Mouse (Mus musculus): ENCODE results near the gene Fam126a.

The Fam126a gene

GRCm38 (mm10) chr5:23992876-23993552, 37.5 kb downstream of the Fam126a start:
- no peak for DNase-seq (ENCODE audit: low spot score in 2 of 2)

- no peak for DNase-seq (ENCODE audit: low spot score in 2 of 2)
Measured at GRCm38 (mm10) chr5:23990001-23990400, 40.5 kb downstream of the Fam126a start.

DNA sequence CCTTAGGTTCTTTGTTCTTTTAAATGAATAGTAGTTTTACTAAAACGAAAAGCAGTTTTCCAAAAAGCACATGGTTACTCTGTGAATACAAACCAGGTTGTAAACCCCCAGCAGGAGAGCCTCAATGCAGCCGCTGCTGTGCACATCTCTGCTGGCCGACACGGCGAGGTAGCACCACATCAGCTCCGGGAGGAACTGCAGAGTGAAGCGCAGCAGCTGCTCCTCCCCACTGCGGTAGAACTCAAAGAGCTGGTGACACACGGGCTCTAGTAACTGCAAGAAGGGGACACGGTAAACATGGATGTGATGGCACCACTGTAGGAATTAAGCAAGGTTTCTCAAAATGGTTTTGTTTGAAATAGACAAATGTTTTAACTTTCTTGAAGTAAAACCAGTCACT, 42.7 kb downstream of the Fam126a start:
- no peak for DNase-seq (ENCODE audit: low spot score in 2 of 2)

GRCm38 (mm10) chr5:23982081-23982480, 48.4 kb downstream of the Fam126a start:
- no peak for DNase-seq (ENCODE audit: low spot score in 2 of 2)

- DNase-seq (ENCODE audit: low spot score in 2 of 2), result no peak
Measured at GRCm38 (mm10) chr5:23978516-23978915, 52.0 kb downstream of the Fam126a start.

DNA sequence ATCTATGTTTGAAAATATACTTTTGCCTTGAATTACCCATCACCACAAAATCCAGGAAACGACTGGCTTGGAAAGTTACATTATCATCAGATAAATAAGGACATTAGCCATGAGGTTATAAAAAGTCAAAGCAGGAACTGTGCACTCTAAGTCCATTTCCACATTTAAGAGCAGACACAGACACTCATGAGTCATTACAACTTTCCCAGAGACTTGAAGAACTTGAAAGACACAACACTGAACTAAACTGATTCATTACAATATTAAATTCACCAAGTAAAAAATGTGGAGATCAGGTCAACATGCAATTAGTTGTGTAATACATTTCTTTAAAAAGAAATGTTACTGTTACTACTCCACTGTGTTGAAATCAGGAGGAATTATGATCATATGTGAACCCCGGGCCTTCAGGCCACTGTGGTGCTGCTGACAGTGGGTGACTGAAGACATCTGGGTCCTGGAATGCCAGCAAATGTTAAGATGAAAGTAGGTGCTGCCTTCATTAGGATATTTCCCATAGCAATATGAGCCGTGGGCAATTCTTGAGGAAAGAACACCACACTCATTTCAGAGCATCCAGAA, 55.4 kb downstream of the Fam126a start:
- no peak for DNase-seq (ENCODE audit: low spot score in 2 of 2)

GRCm38 (mm10) chr5:23967705-23968104, 62.8 kb downstream of the Fam126a start:
- no peak for DNase-seq (ENCODE audit: low spot score in 2 of 2)

GRCm38 (mm10) chr5:23964599-23965165, 65.8 kb downstream of the Fam126a start:
- no peak for DNase-seq (ENCODE audit: low spot score in 2 of 2)

DNA sequence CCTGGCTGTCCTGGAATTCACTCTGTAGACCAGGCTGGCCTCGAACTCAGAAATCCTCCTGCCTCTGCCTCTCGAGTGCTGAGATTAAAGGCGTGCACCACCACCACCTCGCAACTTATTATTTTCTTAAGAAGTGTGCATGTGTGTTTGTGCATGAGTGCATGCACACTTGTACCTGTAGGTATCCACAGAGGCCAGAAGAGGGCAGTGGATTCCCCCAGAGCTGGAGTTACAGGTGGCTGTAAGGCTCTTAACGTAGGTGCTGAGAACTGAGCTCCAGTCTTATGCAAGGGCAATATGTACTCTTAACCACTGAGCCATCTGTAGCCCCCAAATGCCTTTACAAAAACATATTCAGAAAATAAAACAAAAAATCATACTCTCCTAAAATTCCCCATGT, 77.4 kb downstream of the Fam126a start:
- no peak for DNase-seq (ENCODE audit: low spot score in 2 of 2)

DNA sequence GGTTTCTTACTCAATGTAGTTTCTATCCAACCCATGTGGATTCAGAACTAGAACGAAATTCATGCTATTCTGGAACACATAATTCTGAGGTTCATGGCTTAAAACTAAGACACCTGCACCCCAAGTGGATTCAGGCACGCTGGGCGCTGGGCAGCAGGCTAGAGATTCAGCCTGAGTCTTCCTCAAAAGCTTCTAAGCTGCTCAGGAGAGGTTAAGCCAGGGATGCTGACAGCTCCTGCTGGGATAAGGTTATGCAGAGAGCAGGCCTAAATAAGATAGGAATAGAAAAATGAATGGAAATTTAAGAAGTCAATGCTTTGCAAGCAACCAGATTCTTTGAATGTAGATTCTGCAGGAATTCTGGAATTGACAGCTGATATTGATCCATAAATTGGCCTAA, 82.4 kb downstream of the Fam126a start:
- DNase-seq (ENCODE audit: low spot score in 2 of 2), result no peak

DNA sequence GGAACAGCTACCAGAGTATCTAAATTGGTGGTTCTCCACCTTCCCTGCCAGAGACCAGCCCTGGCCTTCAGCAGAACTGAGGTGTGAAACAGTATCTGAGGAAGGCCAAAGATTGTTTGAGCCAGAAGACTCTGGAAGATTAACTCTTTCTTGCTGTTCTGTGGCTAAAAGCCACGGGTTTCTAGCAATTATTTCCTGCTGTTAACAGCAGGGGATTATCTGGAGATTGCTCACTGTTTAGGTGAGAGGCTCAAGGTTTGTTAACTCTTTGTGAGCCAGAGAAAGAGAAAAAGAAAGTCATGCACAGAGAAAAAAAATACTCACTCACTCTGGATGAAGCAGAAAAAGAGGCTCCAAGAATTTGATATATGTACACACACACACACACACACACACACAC, 85.4 kb downstream of the Fam126a start:
- no peak for DNase-seq (ENCODE audit: low spot score in 2 of 2)

DNA sequence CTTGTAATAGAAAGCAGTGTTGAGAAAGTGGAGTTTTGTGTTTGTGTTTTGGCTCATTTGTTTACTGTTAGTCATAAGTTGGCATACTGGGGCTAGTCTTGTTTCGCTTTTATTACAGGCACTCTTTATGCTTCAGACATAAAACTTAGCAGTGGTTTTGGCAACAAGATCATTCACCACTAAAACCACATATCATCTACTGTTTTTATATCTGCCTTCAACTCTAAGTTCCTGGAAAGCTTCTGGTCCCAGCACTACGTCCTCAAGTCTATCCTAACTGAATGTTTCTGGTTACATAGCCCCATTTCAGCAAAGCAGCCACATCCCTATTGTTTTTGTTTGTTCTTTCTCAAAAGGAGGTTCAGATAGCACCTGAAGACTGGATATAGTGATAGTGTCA, 87.0 kb downstream of the Fam126a start:
- DNase-seq (ENCODE audit: low spot score in 2 of 2), result no peak

DNA sequence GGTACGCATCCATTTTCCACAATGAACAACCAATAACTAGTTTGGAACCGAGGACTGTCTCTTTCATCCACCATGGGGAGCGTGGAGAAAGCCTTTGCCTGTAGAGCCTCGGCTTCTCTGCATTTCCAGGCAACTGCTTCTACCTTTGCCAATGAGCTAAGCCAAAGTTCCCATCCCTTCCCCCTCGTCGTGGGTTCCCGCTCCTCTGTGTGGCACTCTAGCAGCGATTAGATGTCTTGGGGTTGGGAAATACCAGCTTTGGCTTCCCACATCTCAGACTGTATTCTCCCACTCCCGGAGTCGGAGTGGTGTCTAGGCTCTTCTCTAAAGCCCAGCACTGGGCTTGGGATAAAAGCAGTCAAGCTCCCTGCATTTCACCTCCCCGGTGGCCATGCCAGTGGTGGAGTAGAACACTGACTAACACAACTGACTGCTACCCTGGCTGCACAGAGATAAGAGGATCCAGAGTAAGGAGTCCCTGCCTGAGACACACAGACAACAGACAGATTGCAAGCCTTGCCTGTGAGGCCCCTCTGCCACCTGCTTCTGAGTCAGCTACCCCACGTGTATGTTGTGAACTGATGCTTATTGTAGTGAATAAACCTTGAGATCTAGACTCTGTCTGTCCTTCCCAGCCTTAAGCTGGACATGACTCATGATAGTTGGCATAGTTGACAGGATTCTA, 106.9 kb downstream of the Fam126a start:
- no peak for DNase-seq (ENCODE audit: low spot score in 2 of 2)

DNA sequence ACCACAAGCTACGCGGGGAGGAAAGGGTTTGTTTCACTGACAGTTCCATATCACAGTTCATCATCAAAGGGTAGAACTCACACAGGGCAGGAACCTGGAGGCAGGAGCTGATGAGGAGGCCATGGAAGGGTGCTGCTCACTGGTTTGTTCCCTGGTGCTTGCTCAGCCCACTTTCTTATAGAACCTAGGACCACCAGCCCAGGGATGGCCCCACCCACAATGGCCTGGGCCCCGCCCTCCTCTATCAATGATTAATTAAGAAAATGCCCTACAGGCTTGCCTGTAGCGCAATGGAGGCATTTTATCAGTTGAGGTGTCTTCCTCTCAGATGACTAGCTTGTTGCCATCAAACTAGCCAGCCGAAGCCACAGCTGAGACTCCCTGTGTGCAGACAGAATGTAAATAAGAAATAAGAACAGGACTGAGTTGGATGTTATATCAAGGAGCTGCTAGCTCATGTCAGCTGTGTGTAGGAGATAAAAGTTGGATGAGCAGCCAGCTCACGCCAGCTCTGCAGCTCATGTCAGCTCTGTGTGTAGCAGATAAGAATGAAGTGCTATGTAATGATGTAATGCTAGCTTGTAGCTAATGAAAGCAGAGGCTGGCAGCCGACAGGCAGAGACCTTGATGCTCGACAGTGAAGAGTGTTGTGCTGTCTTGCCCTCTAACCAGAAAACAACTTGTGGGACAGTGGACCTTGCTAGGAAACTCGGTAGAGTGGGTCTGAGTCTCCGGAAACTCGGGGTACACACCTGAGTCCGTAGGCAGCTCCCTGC, 107.8 kb downstream of the Fam126a start:
- DNase-seq (ENCODE audit: low spot score in 2 of 2), result no peak

- no peak for DNase-seq (ENCODE audit: low spot score in 2 of 2)
Measured at GRCm38 (mm10) chr5:23921316-23921715, 109.2 kb downstream of the Fam126a start.

DNA sequence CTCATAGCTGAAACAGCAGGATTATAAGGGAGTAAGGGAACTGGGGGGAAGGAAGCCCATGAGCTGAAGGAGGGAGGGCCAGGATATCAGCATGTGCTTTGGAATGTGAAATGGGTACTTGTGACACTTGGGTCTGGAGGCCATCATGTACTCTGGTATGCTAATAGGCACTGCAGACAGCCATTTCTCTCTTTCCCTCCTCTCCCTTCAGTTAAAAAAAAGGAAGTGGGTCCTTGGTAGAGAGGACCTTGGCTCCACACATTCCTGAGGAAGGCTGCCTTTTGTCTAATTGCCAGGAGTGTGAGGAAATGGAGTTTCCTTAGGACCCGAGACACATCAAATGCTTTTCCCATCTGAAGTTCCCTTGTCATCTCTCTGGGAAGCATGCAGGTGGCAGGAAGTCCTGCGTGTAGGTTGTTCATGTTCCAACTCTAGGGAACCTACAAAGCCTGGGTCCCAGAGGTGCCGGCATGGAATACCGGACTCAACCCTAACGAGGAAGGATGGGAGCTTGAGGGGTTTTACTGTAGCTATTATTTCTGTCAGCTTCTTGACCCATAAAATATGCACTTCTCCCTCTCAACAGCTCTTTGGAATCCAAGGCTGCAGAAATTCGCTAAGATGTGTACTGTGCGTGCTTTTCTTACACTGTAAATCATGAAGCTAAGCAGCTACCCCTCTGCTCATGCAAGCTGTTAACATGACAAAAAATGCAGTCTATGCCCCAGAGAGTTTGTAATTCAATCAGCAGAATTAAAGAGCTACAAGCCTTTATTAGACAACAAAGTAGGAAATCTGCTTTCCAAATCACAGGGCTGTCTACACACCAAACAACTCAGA, 110.4 kb downstream of the Fam126a start:
- DNase-seq (ENCODE audit: low spot score in 2 of 2), result no peak

- DNase-seq (ENCODE audit: low spot score in 2 of 2), result no peak
Measured at GRCm38 (mm10) chr5:23917301-23917700, 113.2 kb downstream of the Fam126a start.

- DNase-seq (ENCODE audit: low spot score in 2 of 2), result no peak
Measured at GRCm38 (mm10) chr5:23911556-23911955, 118.9 kb downstream of the Fam126a start.

GRCm38 (mm10) chr5:23909256-23909655, 121.2 kb downstream of the Fam126a start:
- DNase-seq (ENCODE audit: low spot score in 2 of 2), result no peak

DNA sequence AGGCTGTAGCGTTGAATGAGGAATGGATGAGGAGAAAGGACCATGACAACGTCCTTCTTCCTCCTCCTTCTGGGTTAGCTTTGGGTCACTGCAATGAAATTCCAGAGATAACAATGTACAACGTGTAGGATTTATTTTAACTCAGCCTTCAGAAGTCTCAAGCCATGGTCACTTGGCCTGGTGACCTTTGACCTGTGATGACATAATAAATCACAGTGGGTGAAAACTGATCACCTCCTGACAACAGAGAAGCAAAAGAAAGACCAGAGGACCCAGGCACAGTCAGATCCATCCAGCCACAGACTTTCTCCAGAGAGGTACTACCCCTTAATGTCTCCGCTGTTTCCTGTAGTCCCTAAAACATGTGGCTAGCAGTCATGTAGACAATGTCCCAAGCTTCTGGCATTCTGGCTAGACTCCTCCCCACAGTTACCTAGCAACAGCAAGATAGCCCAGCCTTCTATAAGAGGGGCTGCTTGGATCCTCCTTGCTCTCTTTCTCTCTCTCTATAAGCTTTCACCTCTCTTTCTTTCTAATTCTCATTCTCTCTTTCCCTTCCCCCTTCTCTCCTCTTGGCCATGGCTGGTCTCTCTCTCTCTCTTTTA, 121.9 kb downstream of the Fam126a start:
- no peak for DNase-seq (ENCODE audit: low spot score in 2 of 2)

DNA sequence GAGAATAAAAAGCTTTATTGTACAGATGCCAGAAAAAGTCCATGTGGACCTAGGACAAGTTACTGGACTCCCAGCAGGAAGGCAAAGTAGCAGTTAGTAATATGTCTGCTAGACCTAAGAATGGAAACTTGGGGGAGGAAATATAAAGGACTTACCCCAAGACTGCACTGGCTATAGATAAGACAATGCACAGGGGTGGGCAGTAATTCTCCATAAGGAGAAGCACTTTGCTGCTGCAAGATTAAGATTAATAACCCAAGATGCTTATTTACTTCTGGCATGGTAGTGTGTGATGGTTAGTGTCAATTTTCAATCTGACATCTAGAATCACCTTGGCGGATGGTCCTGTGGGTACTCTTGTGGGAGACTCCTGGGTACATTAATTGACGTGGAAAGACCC, 128.3 kb downstream of the Fam126a start:
- DNase-seq (ENCODE audit: low spot score in 2 of 2), result no peak
